Mouse (Mus musculus) cerebellum, adult 2 months (tissue): ENCODE data around the gene Cmss1.

Experiments
- CTCF ChIP-seq: fragments of 200-500 bp; IDR thresholded peaks from 2 replicates; pipeline ENCODE4 v1.5.1; 2011; ENCODE audit warnings: low read depth, mild to moderate bottlenecking, control low read depth, low read length, moderate library complexity, borderline replicate concordance; ENCODE audit not compliant: insufficient read depth
- POLR2A ChIP-seq: fragments of 200-500 bp; IDR thresholded peaks from 2 replicates; pipeline ENCODE4 v1.6.1; 2011; ENCODE audit warnings: low read length, control low read depth, borderline replicate concordance; ENCODE audit not compliant: insufficient read depth

DNA sequence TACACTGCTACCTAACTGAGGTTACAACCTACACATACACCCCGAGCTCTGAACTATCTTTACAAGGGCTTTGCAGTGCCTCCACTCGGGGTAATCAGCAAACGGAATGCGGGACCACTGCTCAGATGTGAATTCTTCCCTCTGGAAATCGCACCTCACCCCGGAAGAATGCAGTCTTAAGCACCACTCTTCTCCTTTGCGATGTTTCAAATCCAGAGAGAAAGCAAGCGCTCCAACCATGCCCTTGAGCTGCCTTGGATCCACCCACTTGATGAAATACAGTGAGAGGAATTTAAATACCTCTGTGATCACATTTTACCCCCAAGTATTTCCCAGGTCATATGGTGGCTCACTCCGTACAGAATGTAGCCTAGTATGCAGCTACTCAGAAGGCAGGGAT lies 189.6 kb downstream of the Cmss1 start:
- TF ChIP-seq POLR2A (no peak), CTCF (no peak)
